7 mouse cellular contexts compared by ENCODE assay signal in genomic region chr3:66985539-66986286, GRCm38 (mm10). TPM values are rescaled to one million over a fixed set of nuclear protein-coding genes. Genes with fewer than 3 reads are reported as not detected.
A peak's percentile ranks its signal among the peaks of the same experiment; 100 is the strongest.
DNase-seq lines count a peak whose midpoint lies in the region; ATAC-seq and TF ChIP-seq lines count a peak whose summit lies in the region.

No protein-coding gene starts in this region.

- H3K27ac ChIP-seq in embryonic facial prominence, embryonic 10.5 days (replicated peaks) = peak overlapping the region; percentile 94
- peak overlapping the region; percentile 37; the same call in 1 of the 2 replicates for H3K27ac ChIP-seq in intestine, postnatal 0 days (ENCODE audit: low read depth, low read length)
- H3K27ac ChIP-seq in midbrain, embryonic 10.5 days (replicated peaks) = peak overlapping the region; percentile 93

- intact Hi-C loops in left cerebral cortex, postnatal 36 days (cut with DNase I) = loop anchor here (10.0 kb wide), 2 partner anchors 359 to 571 kb away; no protein-coding TSS in a partner anchor

- 0 out of 2 replicates have a peak, but pooled peaks have one; percentile 3 for TF ChIP-seq CTCF in intestine, postnatal 0 days (IDR thresholded peaks at IDR 0.05; ENCODE audit: low read depth)

- ATAC-seq in intestine, postnatal 0 days = peak; percentile 96

- H3K4me1 ChIP-seq in embryonic facial prominence, embryonic 10.5 days = peaks cover 28% of the 10 kb centered on the region
- 0 out of 2 replicates have a peak, but pooled peaks cover 5% of the 10 kb centered on the region for H3K4me1 ChIP-seq in intestine, postnatal 0 days (replicated peaks; ENCODE audit: control insufficient read depth, insufficient read depth, low read length)
- H3K4me1 ChIP-seq in midbrain, embryonic 10.5 days = peaks cover 34% of the 10 kb centered on the region

- DNase-seq in adrenal gland, postnatal 10 days = peak; percentile 84
- peak; percentile 91 for DNase-seq in embryonic facial prominence, embryonic 10.5 days (ENCODE audit: low spot score)
- DNase-seq in gastrocnemius, postnatal 4 days (ENCODE audit: low spot score in 2 of 2) = peak; percentile 40 to 81
- peak; percentile 86 to 88 for DNase-seq in left cerebral cortex, postnatal 36 days (ENCODE audit: low spot score in 2 of 2)
- peak; percentile 92 for DNase-seq in midbrain, embryonic 10.5 days (ENCODE audit: low spot score)
- DNase-seq in skeletal muscle tissue, adult 2 months (ENCODE audit: low read depth, low spot score) = peak; percentile 62

- H3K4me2 ChIP-seq in intestine, postnatal 0 days (replicated peaks; ENCODE audit: low read depth) = peak overlapping the region; percentile 87

- H3K9me3 ChIP-seq in embryonic facial prominence, embryonic 10.5 days = no peaks in the 10 kb centered on the region
- H3K9me3 ChIP-seq in intestine, postnatal 0 days (ENCODE audit: control insufficient read depth) = no peaks in the 10 kb centered on the region
- no peaks in the 10 kb centered on the region for H3K9me3 ChIP-seq in midbrain, embryonic 10.5 days (replicated peaks)

- peaks cover 41% of the 10 kb centered on the region for H3K27me3 ChIP-seq in embryonic facial prominence, embryonic 10.5 days (replicated peaks; ENCODE audit: low read depth, poor library complexity, severe bottlenecking)
- peaks cover 41% of the 10 kb centered on the region for H3K27me3 ChIP-seq in intestine, postnatal 0 days (replicated peaks; ENCODE audit: control insufficient read depth, insufficient read depth, low read length)
- peaks cover 44% of the 10 kb centered on the region for H3K27me3 ChIP-seq in midbrain, embryonic 10.5 days (ENCODE audit: low read depth, poor library complexity, severe bottlenecking)

- peak overlapping the region; percentile 86 for H3K9ac ChIP-seq in intestine, postnatal 0 days (ENCODE audit: low read depth, low read length)

- under 1% methylated on average over 60 of the region's 60 CpGs for WGBS in embryonic facial prominence, embryonic 10.5 days
- under 1% methylated on average over 57 of the region's 60 CpGs for WGBS in intestine, postnatal 0 days
- WGBS in midbrain, embryonic 10.5 days = under 1% methylated on average over 60 of the region's 60 CpGs

- H3K4me3 ChIP-seq in embryonic facial prominence, embryonic 10.5 days = peak overlapping the region; percentile 90
- peak overlapping the region; percentile 96 for H3K4me3 ChIP-seq in intestine, postnatal 0 days (ENCODE audit: low read depth, low read length)
- H3K4me3 ChIP-seq in midbrain, embryonic 10.5 days = peak overlapping the region; percentile 90

- H3K36me3 ChIP-seq in embryonic facial prominence, embryonic 10.5 days (replicated peaks) = no peaks in the 10 kb centered on the region
- no peaks in the 10 kb centered on the region for H3K36me3 ChIP-seq in intestine, postnatal 0 days (ENCODE audit: control insufficient read depth, insufficient read depth)
- H3K36me3 ChIP-seq in midbrain, embryonic 10.5 days = no peaks in the 10 kb centered on the region

RNA-seq across cellular contexts. Expression of gene Shox2, which starts 4.1 kb away (rescaled TPM):
- 1 to 10 TPM in 1 of 2 experiments, under 1 TPM in 1; 0.75 to 5.7 TPM for total RNA-seq in adrenal gland, postnatal 10 days (2021)
- 8.5 and 10.8 TPM in 2 replicates for polyA plus RNA-seq in embryonic facial prominence, embryonic 10.5 days (2016; fragmentation: Nextera tagmentation; extraction: Ambion mirVana)
- 10 to 100 TPM; 14.2 to 14.6 TPM for total RNA-seq in gastrocnemius, postnatal 4 days (2021)
- 0.23 and 0.25 TPM in 2 replicates for polyA plus RNA-seq in intestine, postnatal 0 days (2015; fragmentation: Nextera tagmentation; extraction: Ambion mirVana)
- under 1 TPM in 1 of 2 experiments, not detected in 1; 0.17 TPM for total RNA-seq in left cerebral cortex, postnatal 36 days (2021)
- polyA plus RNA-seq in midbrain, embryonic 10.5 days (2016; fragmentation: Nextera tagmentation; extraction: Ambion mirVana) = 10.5 and 20.0 TPM in 2 replicates

RNA-seq across cellular contexts. Expression of gene Rsrc1, which starts 4.5 kb away (rescaled TPM):
- 10 to 100 TPM; 25.2 to 30.0 TPM for total RNA-seq in adrenal gland, postnatal 10 days (2021)
- 42.0 and 45.0 TPM in 2 replicates for polyA plus RNA-seq in embryonic facial prominence, embryonic 10.5 days (2016; fragmentation: Nextera tagmentation; extraction: Ambion mirVana)
- 10 to 100 TPM; 28.7 to 31.2 TPM for total RNA-seq in gastrocnemius, postnatal 4 days (2021)
- 15.4 and 16.8 TPM in 2 replicates for polyA plus RNA-seq in intestine, postnatal 0 days (2015; fragmentation: Nextera tagmentation; extraction: Ambion mirVana)
- total RNA-seq in left cerebral cortex, postnatal 36 days (2021) = 10 to 100 TPM; 31.9 to 36.0 TPM
- polyA plus RNA-seq in midbrain, embryonic 10.5 days (2016; fragmentation: Nextera tagmentation; extraction: Ambion mirVana) = 42.2 and 42.7 TPM in 2 replicates

Comparison
In these comparisons a context has a peak if more than half of its experiments do, and no peak if none do; other contexts are left out.
1. Peak in every context shown above with its lines: DNase-seq, ATAC-seq, H3K4me3 ChIP-seq and H3K27ac ChIP-seq.
2. H3K27ac ChIP-seq: peak in every context shown above with its lines; median percentile 94 in embryonic facial prominence, embryonic 10.5 days; 93 in midbrain, embryonic 10.5 days; 37 in intestine, postnatal 0 days.